ENCODE assay signal across 9 mouse cellular contexts in genomic region chr11:7215703-7216102, GRCm38 (mm10). TPM values are rescaled to one million over a fixed set of nuclear protein-coding genes. Genes with fewer than 3 reads are reported as not detected.
A peak's percentile ranks its signal among the peaks of the same experiment; 100 is the strongest.
DNase-seq lines count a peak whose midpoint lies in the region; ATAC-seq and TF ChIP-seq lines count a peak whose summit lies in the region.
"Had no signal": no experiment of that assay in that cellular context is flagged by ENCODE, and none has a peak within 500 bp of the region (broad histone marks: within the 10 kb centered on the region; RNA-seq: fewer than 3 reads in every experiment).

No protein-coding gene starts in this region.

- no peak for TF ChIP-seq CTCF in thymus, adult 2 months (IDR thresholded peaks at IDR 0.05; ENCODE audit: borderline replicate concordance, control insufficient read depth, extremely low read depth, insufficient read depth, low read length, poor library complexity)
- TF ChIP-seq CTCF in midbrain, postnatal 0 days (IDR thresholded peaks at IDR 0.05): peak; percentile 81

- H3K36me3 ChIP-seq in forebrain, embryonic 14.5 days (ENCODE audit: control insufficient read depth, insufficient read depth, low read length): no peaks in the 10 kb centered on the region
- H3K36me3 ChIP-seq in forebrain, embryonic 12.5 days (replicated peaks): no peaks in the 10 kb centered on the region
- H3K36me3 ChIP-seq in thymus, adult 2 months (ENCODE audit: control insufficient read depth, insufficient read depth, low read length): no peaks in the 10 kb centered on the region
- no peaks in the 10 kb centered on the region for H3K36me3 ChIP-seq in midbrain, postnatal 0 days (ENCODE audit: insufficient read depth, low read length)
- H3K36me3 ChIP-seq: hindbrain, embryonic 15.5 days had no signal

- TF ChIP-seq POLR2A in thymus, adult 2 months (IDR thresholded peaks at IDR 0.05; ENCODE audit: control insufficient read depth, extremely low read depth, insufficient read depth, low read length, poor library complexity): no peak

- H3K27ac ChIP-seq in forebrain, embryonic 14.5 days (ENCODE audit: low read depth, low read length): no peak overlapping the region
- H3K27ac ChIP-seq in forebrain, embryonic 12.5 days: no peak overlapping the region
- no peak overlapping the region for H3K27ac ChIP-seq in thymus, adult 2 months (ENCODE audit: control insufficient read depth, insufficient read depth, low read length)
- no peak overlapping the region for H3K27ac ChIP-seq in midbrain, postnatal 0 days (ENCODE audit: low read depth, low read length)
- H3K27ac ChIP-seq: hindbrain, embryonic 15.5 days had no signal

- no peak overlapping the region for H3K4me3 ChIP-seq in forebrain, embryonic 14.5 days (ENCODE audit: low read depth, low read length)
- H3K4me3 ChIP-seq in forebrain, embryonic 12.5 days (replicated peaks): no peak overlapping the region
- no peak overlapping the region for H3K4me3 ChIP-seq in thymus, adult 2 months (ENCODE audit: control insufficient read depth, insufficient read depth, low read length)
- no peak overlapping the region for H3K4me3 ChIP-seq in midbrain, postnatal 0 days (ENCODE audit: low read depth, low read length)
- H3K4me3 ChIP-seq: hindbrain, embryonic 15.5 days had no signal

- peaks cover 13% of the 10 kb centered on the region for H3K27me3 ChIP-seq in forebrain, embryonic 14.5 days (replicated peaks; ENCODE audit: control insufficient read depth, insufficient read depth, low read length)
- H3K27me3 ChIP-seq in forebrain, embryonic 12.5 days: peaks cover 40% of the 10 kb centered on the region
- no peaks in the 10 kb centered on the region; the same call in 1 of the 2 replicates for H3K27me3 ChIP-seq in thymus, adult 2 months (ENCODE audit: control insufficient read depth, insufficient read depth, low read length)
- 0 out of 2 replicates have a peak, but pooled peaks cover 4% of the 10 kb centered on the region for H3K27me3 ChIP-seq in midbrain, postnatal 0 days (ENCODE audit: insufficient read depth, low read length)

- H3K9me3 ChIP-seq in forebrain, embryonic 14.5 days (replicated peaks; ENCODE audit: control insufficient read depth, low read length): no peaks in the 10 kb centered on the region
- no peaks in the 10 kb centered on the region for H3K9me3 ChIP-seq in forebrain, embryonic 12.5 days
- no peaks in the 10 kb centered on the region for H3K9me3 ChIP-seq in midbrain, postnatal 0 days (ENCODE audit: low read length)
- H3K9me3 ChIP-seq: hindbrain, embryonic 15.5 days had no signal

- no peak overlapping the region for H3K4me2 ChIP-seq in forebrain, embryonic 14.5 days (ENCODE audit: low read length)
- no peak overlapping the region for H3K4me2 ChIP-seq in forebrain, embryonic 12.5 days
- no peak overlapping the region for H3K4me2 ChIP-seq in midbrain, postnatal 0 days (ENCODE audit: low read depth, low read length, poor library complexity, severe bottlenecking)

- DNase-seq in forebrain, embryonic 14.5 days (ENCODE audit: low spot score): peak; percentile 73
- peak; percentile 13 for DNase-seq in thymus, adult 2 months
- no peak for DNase-seq in thymus, adult 18-20 months
- DNase-seq in frontal cortex, postnatal 36 days (ENCODE audit: low spot score in 2 of 2): peak; percentile 62 to 77
- peak; percentile 71 to 75 for DNase-seq in layer of hippocampus, postnatal 14 days (ENCODE audit: low spot score in 2 of 2)
- DNase-seq in midbrain, postnatal 0 days (ENCODE audit: low spot score): peak; percentile 64
- peak; percentile 52 to 77 for DNase-seq in urinary bladder, postnatal 4 days (ENCODE audit: low spot score in 2 of 2)

- no peaks in the 10 kb centered on the region for H3K4me1 ChIP-seq in forebrain, embryonic 14.5 days (ENCODE audit: control insufficient read depth, insufficient read depth, low read length)
- H3K4me1 ChIP-seq in forebrain, embryonic 12.5 days: peaks cover 26% of the 10 kb centered on the region
- H3K4me1 ChIP-seq in thymus, adult 2 months (replicated peaks; ENCODE audit: control insufficient read depth, insufficient read depth, low read length): no peaks in the 10 kb centered on the region
- no peaks in the 10 kb centered on the region for H3K4me1 ChIP-seq in midbrain, postnatal 0 days (ENCODE audit: insufficient read depth, low read length)

- WGBS in forebrain, embryonic 14.5 days: 12% methylated on average over 8 of the region's 8 CpGs
- 14% methylated on average over 8 of the region's 8 CpGs for WGBS in forebrain, embryonic 12.5 days
- 10% methylated on average over 8 of the region's 8 CpGs for WGBS in thymus, adult 2 months
- 14% methylated on average over 8 of the region's 8 CpGs for WGBS in midbrain, postnatal 0 days

- H3K9ac ChIP-seq in forebrain, embryonic 14.5 days (ENCODE audit: low read length): no peak overlapping the region
- H3K9ac ChIP-seq in forebrain, embryonic 12.5 days: no peak overlapping the region
- H3K9ac ChIP-seq in midbrain, postnatal 0 days (replicated peaks; ENCODE audit: low read length, poor library complexity, severe bottlenecking): no peak overlapping the region
- H3K9ac ChIP-seq: hindbrain, embryonic 15.5 days had no signal

- ATAC-seq in forebrain, embryonic 14.5 days: no peak
- no peak for ATAC-seq in forebrain, embryonic 12.5 days (ENCODE audit: low FRiP score)
- no peak for ATAC-seq in midbrain, postnatal 0 days (ENCODE audit: low FRiP score)

RNA-seq across cellular contexts. Expression of gene Igfbp3, which starts 2.0 kb away (rescaled TPM):
- 29.7 and 35.5 TPM in 2 replicates for polyA plus RNA-seq in forebrain, embryonic 14.5 days (2014; fragmentation: Nextera tagmentation; extraction: Ambion mirVana)
- polyA plus RNA-seq in forebrain, embryonic 12.5 days (2016; fragmentation: Nextera tagmentation; extraction: Ambion mirVana): 14.2 and 14.7 TPM in 2 replicates
- polyA plus RNA-seq in thymus, adult 2 months (2012; rRNA removed): 11.9 and 12.1 TPM in 2 replicates
- total RNA-seq in layer of hippocampus, postnatal 14 days (2021): 10 to 100 TPM; 33.3 to 36.6 TPM
- total RNA-seq in midbrain, postnatal 0 days (2014; rRNA removed): 33.6 and 38.0 TPM in 2 replicates
- 19.4 and 21.0 TPM in 2 replicates for polyA plus RNA-seq in midbrain, postnatal 0 days (2015; fragmentation: Nextera tagmentation; extraction: Ambion mirVana)

RNA-seq across cellular contexts. Expression of gene Igfbp1, which starts 18.1 kb away (rescaled TPM):
- polyA plus RNA-seq in forebrain, embryonic 14.5 days (2014; fragmentation: Nextera tagmentation; extraction: Ambion mirVana): 0.14 and 0.19 TPM in 2 replicates
- not detected in 2 replicates for polyA plus RNA-seq in forebrain, embryonic 12.5 days (2016; fragmentation: Nextera tagmentation; extraction: Ambion mirVana)
- 0.30 and 0.37 TPM in 2 replicates for polyA plus RNA-seq in thymus, adult 2 months (2012; rRNA removed)
- not detected for total RNA-seq in layer of hippocampus, postnatal 14 days (2021)
- total RNA-seq in midbrain, postnatal 0 days (2014; rRNA removed): not detected in 2 replicates
- polyA plus RNA-seq in midbrain, postnatal 0 days (2015; fragmentation: Nextera tagmentation; extraction: Ambion mirVana): 0.11 TPM in 1 of 2 replicates, not detected in the other

RNA-seq across cellular contexts. Expression of gene Gm11985, which starts 27.3 kb away (rescaled TPM):
- not detected in 2 replicates for polyA plus RNA-seq in forebrain, embryonic 14.5 days (2014; fragmentation: Nextera tagmentation; extraction: Ambion mirVana)
- polyA plus RNA-seq in forebrain, embryonic 12.5 days (2016; fragmentation: Nextera tagmentation; extraction: Ambion mirVana): not detected in 2 replicates
- not detected in 2 replicates for polyA plus RNA-seq in thymus, adult 2 months (2012; rRNA removed)
- total RNA-seq in layer of hippocampus, postnatal 14 days (2021): not detected
- not detected in 2 replicates for total RNA-seq in midbrain, postnatal 0 days (2014; rRNA removed)
- not detected in 2 replicates for polyA plus RNA-seq in midbrain, postnatal 0 days (2015; fragmentation: Nextera tagmentation; extraction: Ambion mirVana)

Comparison
In these comparisons a context has a peak if more than half of its experiments do, and no peak if none do; other contexts are left out.
1. DNase-seq: peak in forebrain, embryonic 14.5 days (single experiment), thymus, adult 2 months (single experiment), frontal cortex, postnatal 36 days (2 of 2), layer of hippocampus, postnatal 14 days (2 of 2), midbrain, postnatal 0 days (single experiment) and urinary bladder, postnatal 4 days (2 of 2); none in thymus, adult 18-20 months (0 of 2).